Mouse (Mus musculus) gastrocnemius, postnatal 36 days (tissue): ENCODE results near the gene Iqschfp. TPM values are rescaled to one million over a fixed set of nuclear protein-coding genes. Genes with fewer than 3 reads are reported as not detected.

Experiments used
- DNase-seq, 2 experiments: peaks; one replicate each; pipeline ENCODE4 v3.0.0; 2022
- intact Hi-C: fragments of 180-260 bp; cut with DNase I; formaldehyde crosslinking; loops from one replicate; pipeline ENCODE4 v1.15.1; 2025
- long read RNA-seq, 2 experiments: library from polyadenylated mRNA; stranded (forward); transcript quantifications; one replicate each; pipeline ENCODE4 v2.0.0; 2021
- total RNA-seq, 2 experiments: library from RNA; stranded (reverse); gene quantifications; 2 replicates each; pipeline ENCODE4 v1.2.3; 2021

Gene Iqschfp
- total RNA-seq: not detected
- long read RNA-seq, experiment 1: 0 reads
- long read RNA-seq, experiment 2: 0 reads

- no peak for DNase-seq
- intact Hi-C loops: no loop called here
Measured at GRCm38 (mm10) chr3:67892026-67892705, at the start of gene Iqschfp, which contains the start of gene Iqcj. Iqschfp (plus strand) TSS chr3:67892232. Iqcj (plus strand) TSS chr3:67892220.

GRCm38 (mm10) chr3:67852397-67852796, 39.6 kb upstream of the Iqschfp start:
- DNase-seq: no peak
- intact Hi-C loops: no loop called here

GRCm38 (mm10) chr3:67861524-67861923, 30.5 kb upstream of the Iqschfp start:
- intact Hi-C loops: no loop called here
- DNase-seq: no peak

- no peak for DNase-seq
- intact Hi-C loops: no loop called here
Measured at GRCm38 (mm10) chr3:67867420-67868065, 24.5 kb upstream of the Iqschfp start.

GRCm38 (mm10) chr3:67869424-67869823, 22.6 kb upstream of the Iqschfp start:
- intact Hi-C loops: no loop called here

GRCm38 (mm10) chr3:67877253-67877652, 14.8 kb upstream of the Iqschfp start:
- no peak for DNase-seq
- intact Hi-C loops: no loop called here

More at GRCm38 (mm10) chr3:67869424-67869823, 22.6 kb upstream of the Iqschfp start:
- no peak for DNase-seq

- intact Hi-C loops: no loop called here
Measured at GRCm38 (mm10) chr3:67884335-67884734, 7.7 kb upstream of the Iqschfp start.

GRCm38 (mm10) chr3:67886176-67886575, 5.9 kb upstream of the Iqschfp start:
- DNase-seq: no peak
- intact Hi-C loops: no loop called here

More at GRCm38 (mm10) chr3:67884335-67884734, 7.7 kb upstream of the Iqschfp start:
- no peak for DNase-seq

- DNase-seq: no peak
Measured at GRCm38 (mm10) chr3:67887251-67887650, 4.8 kb upstream of the Iqschfp start.

GRCm38 (mm10) chr3:67892768-67893167, 736 bp downstream of the Iqschfp start:
- intact Hi-C loops: no loop called here
- DNase-seq: no peak

More at GRCm38 (mm10) chr3:67887251-67887650, 4.8 kb upstream of the Iqschfp start:
- intact Hi-C loops: no loop called here

- intact Hi-C loops: no loop called here
- no peak for DNase-seq
Measured at GRCm38 (mm10) chr3:67902517-67902916, 10.5 kb downstream of the Iqschfp start.

GRCm38 (mm10) chr3:67908586-67908985, 16.6 kb downstream of the Iqschfp start:
- intact Hi-C loops: no loop called here
- DNase-seq: no peak

- DNase-seq: no peak
- intact Hi-C loops: no loop called here
Measured at GRCm38 (mm10) chr3:67918098-67918497, 26.1 kb downstream of the Iqschfp start.

GRCm38 (mm10) chr3:67918634-67919259, 26.7 kb downstream of the Iqschfp start:
- intact Hi-C loops: no loop called here
- no peak for DNase-seq

- intact Hi-C loops: no loop called here
- no peak for DNase-seq
Measured at GRCm38 (mm10) chr3:67923095-67923494, 31.1 kb downstream of the Iqschfp start.

GRCm38 (mm10) chr3:67925453-67925852, 33.4 kb downstream of the Iqschfp start:
- DNase-seq: no peak
- intact Hi-C loops: no loop called here

GRCm38 (mm10) chr3:67930424-67931133, 38.5 kb downstream of the Iqschfp start:
- DNase-seq: no peak
- intact Hi-C loops: no loop called here

- intact Hi-C loops: no loop called here
- no peak for DNase-seq
Measured at GRCm38 (mm10) chr3:67931181-67931580, 39.1 kb downstream of the Iqschfp start.

GRCm38 (mm10) chr3:67931914-67932313, 39.9 kb downstream of the Iqschfp start:
- intact Hi-C loops: no loop called here
- no peak for DNase-seq

GRCm38 (mm10) chr3:67935829-67936228, 43.8 kb downstream of the Iqschfp start:
- intact Hi-C loops: no loop called here
- no peak for DNase-seq

- DNase-seq: no peak
- intact Hi-C loops: no loop called here
Measured at GRCm38 (mm10) chr3:67947000-67947399, 55.0 kb downstream of the Iqschfp start.
